Mouse (Mus musculus) ES-E14 (cell line): Measurements from ENCODE around the gene Zfhx3.

Source experiments
- CHD2 ChIP-seq: IDR thresholded peaks from 2 replicates; pipeline ENCODE4 v1.6.1; 2014; ENCODE audit warnings: mild to moderate bottlenecking, low read depth, low read length, inconsistent platforms
- ZNF384 ChIP-seq: IDR thresholded peaks from 2 replicates; pipeline ENCODE4 v1.6.1; 2012; ENCODE audit warnings: low read depth, low read length, inconsistent platforms

DNA sequence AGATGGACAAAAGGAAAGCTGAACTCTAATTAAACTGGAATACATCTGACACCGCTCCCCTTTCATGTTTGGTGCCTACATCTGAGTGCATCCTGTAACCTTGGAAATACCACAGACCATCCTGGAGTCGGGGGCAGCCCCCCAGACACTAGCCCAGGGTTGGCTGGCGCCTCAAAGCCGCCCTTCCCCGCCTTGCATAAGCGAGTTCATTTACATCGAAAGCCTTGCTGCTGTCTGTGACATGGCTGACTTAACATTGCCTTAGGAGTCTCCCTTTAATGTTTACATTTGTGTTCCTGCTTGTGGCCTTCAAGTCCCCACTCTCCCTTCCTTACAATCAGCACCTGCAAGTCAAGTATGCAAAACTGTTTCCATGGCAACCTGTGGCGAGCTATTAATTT is 876.8 kb downstream of the Zfhx3 start:
- no peak for TF ChIP-seq CHD2
- TF ChIP-seq ZNF384 = no peak
